Mouse (Mus musculus) naive thymus-derived CD4-positive, alpha-beta T cell, adult 5 months (primary cell): ENCODE measurements around the gene Ces4a. TPM values are rescaled to one million over a fixed set of nuclear protein-coding genes. Genes with fewer than 3 reads are reported as not detected.

Experiments
- polyA plus RNA-seq: library from polyadenylated mRNA; unstranded; fragments of 100-300 nt; shearing (Covaris generic); gene quantifications from one replicate; pipeline ENCODE4 v1.2.1, GENCODE M21; 2017

Gene Ces4a
- polyA plus RNA-seq = not detected

GRCm38 (mm10) chr8:105131509-105131908, at the start of gene Ces4a:
TSS of gene Ces4a (plus strand) at chr8:105131800.

GRCm38 (mm10) chr8:105083449-105084050, 48.0 kb upstream of the Ces4a start, which contains the start of gene Ces3b:
TSS of gene Ces3b (plus strand) at chr8:105083753.

GRCm38 (mm10) chr8:105170381-105171115, 38.9 kb downstream of the Ces4a start, which contains the start of gene Cbfb:
TSS of gene Cbfb (plus strand) at chr8:105170674.

Other genes starting within 250 kb of the Ces4a start
- not detected for gene Ces2e, start 205.5 kb upstream of the Ces4a start, polyA plus RNA-seq
- gene Ces2f, start 184.4 kb upstream of the Ces4a start, polyA plus RNA-seq = not detected
- gene Ces2g, start 170.1 kb upstream of the Ces4a start, polyA plus RNA-seq = not detected
- gene Ces2h, start 130.9 kb upstream of the Ces4a start, polyA plus RNA-seq = not detected
- not detected for gene Ces3a, start 83.2 kb upstream of the Ces4a start, polyA plus RNA-seq
- gene Ces3b, start 48.0 kb upstream of the Ces4a start, polyA plus RNA-seq = not detected
- gene Cbfb, start 38.9 kb downstream of the Ces4a start, polyA plus RNA-seq = 89.9 TPM
- 29.6 TPM for gene D230025D16Rik, start 93.3 kb downstream of the Ces4a start, polyA plus RNA-seq
- 0.55 TPM for gene B3gnt9, start 123.4 kb downstream of the Ces4a start, polyA plus RNA-seq
- 40.0 TPM for gene Tradd, start 132.8 kb downstream of the Ces4a start, polyA plus RNA-seq
- 9.9 TPM for gene Fbxl8, start 132.8 kb downstream of the Ces4a start, polyA plus RNA-seq
- gene Hsf4, start 138.0 kb downstream of the Ces4a start, polyA plus RNA-seq = not detected
- not detected for gene Nol3, start 144.3 kb downstream of the Ces4a start, polyA plus RNA-seq
- gene 4931428F04Rik, start 158.1 kb downstream of the Ces4a start, polyA plus RNA-seq = 2.1 TPM
- 1.8 TPM for gene Exoc3l, start 164.3 kb downstream of the Ces4a start, polyA plus RNA-seq
- gene E2f4, start 165.9 kb downstream of the Ces4a start, polyA plus RNA-seq = 112 TPM
- 4.2 TPM for gene Elmo3, start 173.8 kb downstream of the Ces4a start, polyA plus RNA-seq
- 1.9 TPM for gene Lrrc29, start 194.5 kb downstream of the Ces4a start, polyA plus RNA-seq
- 62.3 TPM for gene Tmem208, start 194.6 kb downstream of the Ces4a start, polyA plus RNA-seq
- 1.6 TPM for gene Fhod1, start 216.2 kb downstream of the Ces4a start, polyA plus RNA-seq
- gene Slc9a5, start 217.0 kb downstream of the Ces4a start, polyA plus RNA-seq = 0.11 TPM
- not detected for gene Plekhg4, start 241.5 kb downstream of the Ces4a start, polyA plus RNA-seq